Mouse (Mus musculus): ENCODE results near the gene Chmp2a. TPM values are rescaled to one million over a fixed set of nuclear protein-coding genes. Genes with fewer than 3 reads are reported as not detected.
A peak's percentile ranks its signal among the peaks of the same experiment; 100 is the strongest.
"Not testable (repeated sequence)": the region's sequence is repeated elsewhere in the genome, so short reads cannot be mapped to it uniquely, and the experiment has no call there.

The Chmp2a gene
- 148 and 152 TPM in 2 replicates for polyA plus RNA-seq (2016; fragmentation: Nextera tagmentation; extraction: Ambion mirVana)

DNA sequence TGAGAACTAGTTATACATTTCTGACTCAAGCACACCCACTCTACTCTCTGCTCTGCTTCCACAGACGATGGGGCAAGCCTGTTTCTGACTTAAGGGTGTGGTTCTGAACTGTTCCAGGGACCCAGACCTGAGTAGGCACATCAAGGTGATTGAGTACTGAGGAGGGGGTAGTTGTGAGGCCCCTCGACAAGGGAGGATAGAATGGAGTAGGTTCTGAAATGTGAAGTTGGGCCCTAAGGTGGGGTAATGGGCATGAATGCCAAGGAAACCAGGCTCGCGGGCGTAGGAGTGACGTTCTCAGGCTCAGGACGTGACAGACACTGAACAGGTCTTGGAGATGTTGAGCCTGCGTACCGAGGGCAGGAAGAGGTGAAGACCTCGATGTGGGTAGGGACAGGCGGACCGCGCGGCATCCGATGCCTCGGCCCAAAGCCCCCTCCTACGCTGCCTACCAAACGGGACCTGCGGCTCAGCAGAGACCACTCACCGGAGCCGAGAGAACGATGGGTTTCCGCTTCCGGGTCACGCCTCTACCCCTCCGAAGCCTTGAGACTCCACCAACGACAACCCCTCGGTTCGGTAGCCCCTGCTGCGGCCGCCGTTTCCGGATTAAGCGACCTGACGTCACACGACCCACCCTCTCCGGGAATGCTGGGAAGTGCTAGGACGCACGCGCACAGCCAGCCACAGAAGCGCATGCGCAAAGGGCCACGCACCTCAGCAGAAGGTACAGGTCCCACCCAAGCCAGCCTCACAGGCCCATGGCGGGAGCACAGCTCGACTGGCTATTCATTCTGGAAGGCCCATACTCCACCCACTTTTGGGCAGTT is at the start of gene Chmp2a:
Gene Chmp2a, minus strand, starts transcription at position 660 of the 830 bp plus-strand sequence.
- Histone ChIP-seq H3K27ac (peak within 1 kb of the TSS; percentile 92), H3K4me2 (replicated peaks) (peak within 1 kb of the TSS; percentile 92), H3K27me3 (no peaks in the 10 kb centered on the region), H3K9me3 (replicated peaks) (no peaks in the 10 kb centered on the region), H3K4me1 (peaks cover 40% of the 10 kb centered on the region), H3K36me3 (peaks cover 56% of the 10 kb centered on the region), H3K9ac (peak within 1 kb of the TSS; percentile 77), H3K4me3 (peak within 1 kb of the TSS; percentile 55)
- peak; percentile 77 for ATAC-seq (ENCODE audit: low FRiP score)
- WGBS, result under 1% methylated on average over 45 of the region's 45 CpGs

DNA sequence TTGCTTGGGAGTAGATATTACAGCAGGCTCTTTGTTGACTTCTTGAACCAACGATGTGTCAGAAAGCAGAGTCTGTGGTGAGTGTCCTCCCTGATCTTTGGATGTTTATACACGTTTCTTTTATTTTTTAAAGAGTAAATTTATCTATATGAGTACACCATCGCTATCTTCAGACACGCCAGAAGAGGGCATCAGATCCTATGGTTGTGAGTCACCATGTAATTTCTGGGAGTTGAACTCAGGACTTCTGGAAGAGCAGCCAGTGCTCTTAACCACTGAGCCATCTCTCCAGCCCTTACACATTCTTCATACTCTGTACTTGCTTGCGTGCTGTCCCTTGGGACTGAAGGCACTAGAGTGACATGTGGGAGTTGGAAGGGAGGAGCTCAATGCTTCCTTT is 37.7 kb upstream of the Chmp2a start:
- H3K9ac ChIP-seq, result no peak overlapping the region
- no peak overlapping the region for H3K27ac ChIP-seq
- WGBS, result 54% methylated on average over 5 of the region's 5 CpGs
- no peaks in the 10 kb centered on the region for H3K27me3 ChIP-seq
- no peaks in the 10 kb centered on the region for H3K36me3 ChIP-seq
- no peak overlapping the region for H3K4me2 ChIP-seq (replicated peaks)
- ATAC-seq (ENCODE audit: low FRiP score), result no peak
- no peaks in the 10 kb centered on the region for H3K4me1 ChIP-seq
- no peaks in the 10 kb centered on the region for H3K9me3 ChIP-seq (replicated peaks)
- no peak overlapping the region for H3K4me3 ChIP-seq

DNA sequence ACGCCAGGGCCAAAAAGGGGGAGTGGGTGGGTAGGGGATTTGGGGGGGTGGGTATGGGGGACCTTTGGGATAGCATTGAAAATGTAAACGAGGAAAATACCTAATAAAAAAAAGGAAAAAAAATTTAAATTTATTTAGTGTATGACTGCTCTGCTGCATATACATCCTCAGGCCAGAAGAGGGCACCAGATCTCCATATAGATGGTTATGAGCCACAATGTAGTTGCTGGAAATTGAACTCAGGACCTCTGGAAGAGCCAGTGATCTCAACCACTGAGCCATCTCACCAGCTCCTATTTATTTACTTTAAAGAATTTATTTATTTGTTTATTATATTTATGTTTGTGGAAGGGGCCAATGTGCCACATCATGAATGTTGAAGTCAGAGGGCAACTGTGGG is 28.8 kb upstream of the Chmp2a start:
- H3K4me3 ChIP-seq; H3K4me1 ChIP-seq; H3K27me3 ChIP-seq; H3K27ac ChIP-seq; H3K36me3 ChIP-seq; ATAC-seq (ENCODE audit: low FRiP score); H3K9ac ChIP-seq; H3K4me2 ChIP-seq (replicated peaks); H3K9me3 ChIP-seq (replicated peaks): not testable (repeated sequence)
- 60% methylated on average over 2 of the region's 2 CpGs for WGBS

DNA sequence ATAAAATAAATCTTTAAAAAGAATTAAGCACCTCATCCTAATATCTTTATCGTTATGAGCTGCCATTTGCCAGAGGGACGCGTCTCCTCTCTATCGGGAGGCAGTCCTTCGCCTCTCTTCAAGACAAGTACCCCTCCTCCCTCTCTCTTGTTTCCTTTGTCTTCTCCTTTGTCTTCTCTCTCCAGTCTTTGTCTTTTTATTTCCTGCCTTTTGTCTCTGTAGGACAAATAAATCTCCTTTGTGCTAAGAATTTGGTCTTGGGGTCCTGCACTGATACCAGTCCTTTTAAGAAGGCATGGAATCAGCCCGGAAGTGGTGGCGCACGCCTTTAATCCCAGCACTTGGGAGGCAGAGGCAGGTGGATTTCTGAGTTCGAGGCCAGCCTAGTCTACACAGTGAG is 24.9 kb upstream of the Chmp2a start:
- 85% methylated on average over 9 of the region's 9 CpGs for WGBS
- no peak for ATAC-seq (ENCODE audit: low FRiP score)
- H3K27ac ChIP-seq, result no peak overlapping the region

DNA sequence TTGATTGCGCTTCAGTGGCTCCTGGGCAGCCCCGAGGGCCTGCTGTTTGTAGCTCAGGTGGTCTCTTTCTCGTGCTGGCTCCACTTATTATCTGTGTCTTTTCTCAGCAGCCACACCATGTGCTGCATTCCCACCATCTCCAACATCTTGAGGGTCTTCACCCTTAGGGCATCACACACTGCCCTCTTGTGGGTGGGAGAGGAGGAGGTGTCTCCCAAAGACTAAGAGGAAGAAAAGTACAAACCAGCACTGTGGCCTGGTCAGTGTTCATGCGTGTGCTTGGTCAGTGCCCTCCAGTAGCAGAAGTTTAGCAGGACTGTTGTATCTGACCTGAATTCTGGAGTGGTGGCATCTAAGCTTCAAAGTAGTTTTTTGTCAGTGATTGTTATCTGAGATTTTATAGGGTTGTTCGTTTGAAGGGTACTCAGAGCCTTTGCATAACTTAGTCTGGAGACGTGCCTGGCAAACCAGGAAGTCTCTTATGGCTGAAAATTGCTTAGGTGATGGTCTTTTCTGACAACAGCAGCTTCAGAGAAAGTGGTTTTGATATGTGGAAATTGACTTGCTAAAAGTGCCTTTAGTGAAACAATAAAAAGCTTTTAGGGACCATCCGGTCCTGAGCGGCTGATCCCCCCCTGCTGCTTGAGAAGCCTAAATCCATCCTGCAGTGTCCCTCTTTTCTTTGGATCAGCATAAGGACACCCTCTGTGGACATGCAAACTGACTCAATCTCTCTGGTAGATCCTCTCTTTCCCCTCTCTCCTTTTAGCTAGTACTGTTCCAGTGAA is 22.5 kb upstream of the Chmp2a start:
- H3K4me3 ChIP-seq, result no peak overlapping the region
- no peaks in the 10 kb centered on the region for H3K36me3 ChIP-seq
- H3K4me2 ChIP-seq (replicated peaks), result no peak overlapping the region
- no peaks in the 10 kb centered on the region for H3K9me3 ChIP-seq (replicated peaks)
- no peak overlapping the region for H3K9ac ChIP-seq
- no peaks in the 10 kb centered on the region for H3K27me3 ChIP-seq
- peaks cover 6% of the 10 kb centered on the region; the same call in 1 of the 2 replicates for H3K4me1 ChIP-seq
- no peak for ATAC-seq (ENCODE audit: low FRiP score)
- 61% methylated on average over 8 of the region's 8 CpGs for WGBS
- no peak overlapping the region for H3K27ac ChIP-seq

More for the DNA sequence above, 24.9 kb upstream of the Chmp2a start:
- H3K36me3 ChIP-seq, result no peaks in the 10 kb centered on the region
- H3K9ac ChIP-seq, result no peak overlapping the region
- no peak overlapping the region for H3K4me3 ChIP-seq
- no peaks in the 10 kb centered on the region for H3K4me1 ChIP-seq
- no peaks in the 10 kb centered on the region for H3K27me3 ChIP-seq
- no peaks in the 10 kb centered on the region for H3K9me3 ChIP-seq (replicated peaks)
- no peak overlapping the region for H3K4me2 ChIP-seq (replicated peaks)

DNA sequence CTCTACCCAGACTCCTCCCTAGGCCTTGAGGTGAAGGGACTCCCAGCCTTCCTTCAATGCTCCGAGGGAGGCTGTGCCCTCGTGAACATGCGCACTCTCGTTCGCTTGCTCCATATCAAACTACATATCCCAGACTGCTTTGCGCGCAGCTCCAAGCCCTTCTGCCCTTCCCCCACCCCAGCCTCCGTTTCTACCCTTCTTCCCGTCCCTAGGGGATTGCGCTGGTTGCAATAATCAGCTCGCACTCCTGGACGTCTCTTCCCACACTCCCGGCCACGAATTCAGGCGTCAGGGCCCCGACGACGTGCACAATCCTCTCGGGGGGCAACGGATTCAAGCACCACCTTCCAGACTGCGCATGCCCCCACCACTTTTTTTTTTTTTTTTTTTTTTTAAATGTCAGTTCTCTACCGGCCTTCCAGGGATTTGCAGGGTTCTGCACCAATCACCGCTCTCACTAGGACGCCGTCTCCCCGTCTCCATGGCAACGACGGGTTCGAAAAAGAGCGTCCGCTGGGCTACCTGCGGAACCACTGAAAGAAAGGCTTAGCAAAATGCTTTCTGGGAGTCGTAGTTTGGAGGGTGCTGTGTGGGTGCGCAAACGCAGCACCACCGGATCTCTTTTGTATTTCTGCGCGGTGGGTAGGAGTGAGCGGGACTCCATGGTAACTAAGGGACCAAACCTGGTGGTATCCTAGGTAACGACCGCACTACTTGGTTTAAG is 19.8 kb upstream of the Chmp2a start, which contains the start of gene Mzf1:
Gene Mzf1, minus strand, starts transcription at position 478 of the 724 bp plus-strand sequence.
- WGBS, result under 1% methylated on average over 41 of the region's 41 CpGs
- H3K27ac ChIP-seq, result peak within 1 kb of the TSS; percentile 94
- no peaks in the 10 kb centered on the region for H3K36me3 ChIP-seq

DNA sequence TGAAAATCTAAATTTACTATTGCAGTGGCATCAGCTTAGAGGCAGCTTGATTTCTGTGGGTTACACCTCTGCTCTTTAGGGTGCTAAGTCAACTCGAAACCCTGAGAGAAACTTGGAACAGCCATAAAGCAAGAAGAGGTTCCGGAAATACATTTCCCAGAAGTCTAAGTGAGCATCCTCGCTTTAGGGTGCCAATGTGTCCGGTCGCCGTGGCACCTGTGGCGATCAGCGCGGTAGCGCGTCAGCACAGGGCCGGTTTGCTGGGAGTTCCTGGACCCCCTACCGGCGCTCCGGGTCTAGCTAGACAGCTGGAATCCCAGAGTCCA is 19.3 kb upstream of the Chmp2a start:
- H3K9ac ChIP-seq, result peak overlapping the region; percentile 63
- H3K36me3 ChIP-seq, result no peaks in the 10 kb centered on the region
- peaks cover 6% of the 10 kb centered on the region; the same call in 1 of the 2 replicates for H3K4me1 ChIP-seq
- no peak for ATAC-seq (ENCODE audit: low FRiP score)
- H3K4me2 ChIP-seq (replicated peaks), result peak overlapping the region; percentile 47
- H3K4me3 ChIP-seq, result peak overlapping the region; percentile 55
- H3K9me3 ChIP-seq (replicated peaks), result no peaks in the 10 kb centered on the region
- WGBS, result 2% methylated on average over 15 of the region's 15 CpGs
- H3K27me3 ChIP-seq, result no peaks in the 10 kb centered on the region
- peak overlapping the region; percentile 94 for H3K27ac ChIP-seq

More for the DNA sequence above, 19.8 kb upstream of the Chmp2a start, which contains the start of gene Mzf1:
- Histone ChIP-seq H3K9me3 (replicated peaks) (no peaks in the 10 kb centered on the region), H3K4me2 (replicated peaks) (peak within 1 kb of the TSS; percentile 47), H3K4me1 (peaks cover 6% of the 10 kb centered on the region; the same call in 1 of the 2 replicates), H3K27me3 (no peaks in the 10 kb centered on the region), H3K9ac (peak within 1 kb of the TSS; percentile 63), H3K4me3 (peak within 1 kb of the TSS; percentile 55)
- ATAC-seq (ENCODE audit: low FRiP score), result peak; percentile 94

DNA sequence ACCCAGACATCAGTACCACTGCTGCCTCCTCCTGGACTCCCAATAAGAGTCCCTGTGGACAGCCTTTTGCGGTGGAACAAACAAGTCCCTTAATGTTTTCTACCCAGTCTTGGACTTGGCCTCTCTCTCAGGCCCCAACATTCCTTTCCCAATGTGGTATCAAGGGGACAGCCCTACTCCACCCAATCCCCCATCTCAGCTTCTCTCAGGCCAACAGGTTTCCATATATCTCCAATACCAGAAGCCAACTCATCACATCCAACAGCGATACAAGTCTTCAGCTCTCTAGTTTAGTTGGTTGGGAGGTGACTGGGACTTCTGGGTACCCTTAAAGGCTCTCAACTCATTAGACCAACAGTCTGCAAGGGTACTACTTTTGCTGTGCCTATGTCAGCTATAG is 18.9 kb upstream of the Chmp2a start:
- H3K27ac ChIP-seq, result 0 out of 2 replicates have a peak overlapping the region, but pooled peaks have one; percentile 94
- peaks cover 6% of the 10 kb centered on the region; the same call in 1 of the 2 replicates for H3K4me1 ChIP-seq
- WGBS, result 89% methylated on average over 2 of the region's 2 CpGs
- H3K4me2 ChIP-seq (replicated peaks), result peak overlapping the region; percentile 47
- H3K36me3 ChIP-seq, result no peaks in the 10 kb centered on the region
- no peaks in the 10 kb centered on the region for H3K9me3 ChIP-seq (replicated peaks)
- ATAC-seq (ENCODE audit: low FRiP score), result no peak
- no peaks in the 10 kb centered on the region for H3K27me3 ChIP-seq
- H3K9ac ChIP-seq, result peak overlapping the region; percentile 63; the same call in 1 of the 2 replicates
- H3K4me3 ChIP-seq, result peak overlapping the region; percentile 55; the same call in 1 of the 2 replicates

DNA sequence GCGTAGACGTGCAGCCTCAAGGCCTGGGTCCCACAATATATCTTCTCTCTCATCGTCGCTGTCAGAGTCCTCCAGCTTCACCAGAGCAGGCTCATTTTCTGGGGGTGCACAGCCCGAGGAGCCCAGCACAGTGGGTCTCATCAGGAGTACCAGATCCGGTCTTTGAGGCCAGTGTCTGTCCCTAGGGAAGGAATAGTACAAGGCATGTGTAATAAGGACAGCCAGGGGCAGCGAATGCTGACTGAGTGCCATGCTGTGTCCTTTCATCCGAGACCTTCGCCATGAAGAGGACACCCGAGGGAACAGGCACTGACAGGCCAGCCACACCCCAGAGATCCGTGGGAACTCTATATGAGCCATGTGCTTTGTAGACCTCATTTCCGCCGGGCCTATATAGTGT is 18.4 kb upstream of the Chmp2a start:
- Histone ChIP-seq H3K4me1 (peaks cover 6% of the 10 kb centered on the region; the same call in 1 of the 2 replicates), H3K36me3 (no peaks in the 10 kb centered on the region), H3K27ac (no peak overlapping the region), H3K9ac (no peak overlapping the region), H3K4me3 (no peak overlapping the region), H3K4me2 (replicated peaks) (no peak overlapping the region), H3K9me3 (replicated peaks) (no peaks in the 10 kb centered on the region), H3K27me3 (no peaks in the 10 kb centered on the region)
- WGBS, result 87% methylated on average over 13 of the region's 13 CpGs
- no peak for ATAC-seq (ENCODE audit: low FRiP score)

DNA sequence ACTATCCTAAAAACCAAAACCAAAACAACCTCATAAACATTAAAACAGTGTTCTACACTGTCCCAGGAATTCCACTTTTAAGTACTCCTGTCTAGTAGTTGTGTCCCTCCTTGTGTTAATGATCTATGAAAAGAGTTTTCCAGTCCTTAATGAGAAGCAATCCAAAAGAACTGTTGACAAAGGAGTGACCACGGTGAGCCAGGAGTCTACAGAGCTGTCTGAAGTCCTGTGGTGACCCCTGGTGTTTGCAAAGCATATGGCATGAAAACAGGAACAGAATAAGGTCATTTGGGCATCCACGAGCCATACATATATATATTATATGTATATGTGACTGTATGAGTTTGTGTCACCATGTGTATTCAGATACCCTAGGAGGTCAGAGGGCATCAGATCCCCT is 11.5 kb upstream of the Chmp2a start:
- Histone ChIP-seq H3K4me1 (peaks cover 12% of the 10 kb centered on the region), H3K4me2 (replicated peaks) (no peak overlapping the region), H3K36me3 (no peaks in the 10 kb centered on the region), H3K4me3 (no peak overlapping the region), H3K27ac (no peak overlapping the region), H3K27me3 (peaks cover 47% of the 10 kb centered on the region), H3K9ac (no peak overlapping the region), H3K9me3 (replicated peaks) (no peaks in the 10 kb centered on the region)
- WGBS, result 8% methylated on average over 2 of the region's 2 CpGs
- ATAC-seq (ENCODE audit: low FRiP score), result peak; percentile 49; the same call in 1 of the 2 replicates

DNA sequence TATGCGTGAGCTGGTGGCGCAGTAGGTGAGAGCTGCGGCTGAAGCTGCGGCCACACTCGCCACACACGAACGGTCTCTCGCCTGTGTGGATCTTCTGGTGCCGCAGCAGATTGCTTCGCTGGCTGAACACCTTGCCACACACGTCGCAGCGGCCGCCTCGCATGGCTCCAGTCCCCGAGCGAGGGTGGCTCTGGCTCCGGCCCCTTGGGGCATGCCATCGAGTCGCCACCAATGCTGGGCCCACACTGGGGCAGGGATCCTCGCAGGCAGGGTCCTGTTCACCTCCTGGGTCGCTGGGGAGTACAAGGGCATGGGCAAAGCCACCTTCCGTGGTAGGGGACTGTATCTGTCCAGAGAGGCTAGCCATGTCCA is 9.6 kb upstream of the Chmp2a start:
- Histone ChIP-seq H3K9ac (peak overlapping the region; percentile 68), H3K4me3 (peak overlapping the region; percentile 46), H3K4me1 (peaks cover 13% of the 10 kb centered on the region), H3K9me3 (replicated peaks) (no peaks in the 10 kb centered on the region), H3K27ac (0 out of 2 replicates have a peak overlapping the region, but pooled peaks have one; percentile 23), H3K36me3 (no peaks in the 10 kb centered on the region), H3K27me3 (peaks cover 53% of the 10 kb centered on the region), H3K4me2 (replicated peaks) (peak overlapping the region; percentile 85)
- peak; percentile 30 for ATAC-seq (ENCODE audit: low FRiP score)
- 3% methylated on average over 23 of the region's 23 CpGs for WGBS
